ENCODE assay signal across 22 mouse cellular contexts in the genomic region with DNA sequence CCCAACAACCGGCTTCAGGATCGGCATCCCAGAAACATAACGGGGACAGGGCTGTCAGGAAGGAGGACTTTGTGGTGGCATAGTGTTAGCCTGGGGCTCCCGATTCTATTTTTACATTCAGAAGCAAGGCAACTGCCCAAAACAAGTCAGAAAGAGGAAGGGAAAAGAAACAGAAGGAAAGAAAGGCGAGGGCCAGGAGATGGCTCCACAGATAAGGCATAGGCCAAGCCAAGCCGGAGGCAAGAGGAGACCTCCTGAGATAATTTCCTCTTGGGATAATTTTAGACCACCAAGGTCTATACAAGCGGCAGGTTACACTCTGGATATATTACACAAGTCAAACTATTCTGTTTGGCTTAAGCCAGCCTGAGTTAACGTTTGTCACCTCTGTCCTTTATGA. TPM values are rescaled to one million over a fixed set of nuclear protein-coding genes. Genes with fewer than 3 reads are reported as not detected.
DNase-seq lines count a peak whose midpoint lies in the region; ATAC-seq and TF ChIP-seq lines count a peak whose summit lies in the region.
"Had no signal": no experiment of that assay in that cellular context is flagged by ENCODE, and none has a peak within 500 bp of the region (broad histone marks: within the 10 kb centered on the region; RNA-seq: fewer than 3 reads in every experiment).

No protein-coding gene starts in this region.

- 0 out of 2 replicates have a peak overlapping the region, but pooled peaks have one; percentile 16 for H3K9ac ChIP-seq in heart, embryonic 16.5 days (ENCODE audit: low read length)
- H3K9ac ChIP-seq in MEL (ENCODE audit: control insufficient read depth, low read depth, low read length, poor library complexity, severe bottlenecking), result no peak overlapping the region
- H3K9ac ChIP-seq: embryonic facial prominence, embryonic 15.5 days; hindbrain, embryonic 13.5 days had no signal

- 38% methylated on average over 8 of the region's 8 CpGs for WGBS in heart, embryonic 16.5 days

- no peaks in the 10 kb centered on the region for H3K36me3 ChIP-seq in heart, embryonic 16.5 days (ENCODE audit: control insufficient read depth, insufficient read depth)
- H3K36me3 ChIP-seq in MEL (ENCODE audit: control insufficient read depth in 1 of 2, insufficient read depth in 2 of 2, low read length in 2 of 2), result peaks cover 0 to 8% of the 10 kb centered on the region in 2 experiments; a peak in 2 of 4 replicates

- intact Hi-C loops in heart, postnatal 25 days (cut with DNase I), result no loop called here

- H3K4me3 ChIP-seq in heart, embryonic 16.5 days (ENCODE audit: low read length), result no peak overlapping the region
- H3K4me3 ChIP-seq in MEL (ENCODE audit: control insufficient read depth in 1 of 2, insufficient read depth in 1 of 2, low read depth in 2 of 2, low read length in 2 of 2), result no peak overlapping the region
- H3K4me3 ChIP-seq: embryonic facial prominence, embryonic 15.5 days; erythroblast, embryonic 14.5 days; forebrain, embryonic 10.5 days; hindbrain, embryonic 13.5 days had no signal

- H3K27ac ChIP-seq in heart, embryonic 16.5 days (ENCODE audit: low read length), result no peak overlapping the region
- H3K27ac ChIP-seq in MEL (ENCODE audit: control insufficient read depth, low read depth, low read length), result no peak overlapping the region
- H3K27ac ChIP-seq: embryonic facial prominence, embryonic 15.5 days; forebrain, embryonic 10.5 days; hindbrain, embryonic 13.5 days; hindbrain, postnatal 0 days had no signal

- no peak overlapping the region for H3K4me2 ChIP-seq in heart, embryonic 16.5 days (ENCODE audit: low read depth, low read length)
- H3K4me2 ChIP-seq: embryonic facial prominence, embryonic 15.5 days; hindbrain, embryonic 13.5 days had no signal

- TF ChIP-seq CTCF in MEL (IDR thresholded peaks at IDR 0.05 in 2 of 3, conservative IDR thresholded peaks at IDR 0.05 in 1 of 3; ENCODE audit: control insufficient read depth in 1 of 3, insufficient read depth in 1 of 3, low read depth in 2 of 3, low read length in 3 of 3, poor library complexity in 1 of 3, severe bottlenecking in 1 of 3), result no peak

- no peaks in the 10 kb centered on the region for H3K9me3 ChIP-seq in heart, embryonic 16.5 days (replicated peaks; ENCODE audit: control insufficient read depth, low read length)
- H3K9me3 ChIP-seq in MEL (replicated peaks; ENCODE audit: insufficient read depth, low read length), result no peaks in the 10 kb centered on the region
- H3K9me3 ChIP-seq: embryonic facial prominence, embryonic 15.5 days; forebrain, embryonic 10.5 days; G1E; hindbrain, embryonic 13.5 days had no signal

- H3K79me2 ChIP-seq in MEL (ENCODE audit: control insufficient read depth, insufficient read depth, low read length, poor library complexity), result no peaks in the 10 kb centered on the region

- no peak for ATAC-seq in heart, embryonic 16.5 days (replicated peaks; ENCODE audit: extremely low read depth, insufficient read depth, low FRiP score)
- ATAC-seq in hematopoietic stem cell, adult 5-6 weeks (replicated peaks in 1 of 2; ENCODE audit: insufficient read depth in 1 of 2, low FRiP score in 2 of 2, low TSS enrichment in 1 of 2, low read depth in 1 of 2, poor library complexity in 2 of 2, severe bottlenecking in 2 of 2), result peak; percentile 36 to 42; a peak in 2 of 4 replicates
- ATAC-seq: CD4-positive, CD25-positive, alpha-beta regulatory T cell, adult 4 months; forebrain, embryonic 14.5 days; hindbrain, postnatal 0 days had no signal

- no peak for DNase-seq in heart, postnatal 25 days (ENCODE audit: low spot score)
- DNase-seq in 416B (ENCODE audit: low read depth) (peak; percentile 60), MEL (ENCODE audit: low read depth, low spot score) (no peak)
- DNase-seq in cerebellum, adult 18-20 months, result no peak
- DNase-seq: adrenal gland, postnatal 10 days; B cell, adult 2 months; cerebellum, adult 11-12 months; cerebellum, adult 9-11 months; embryo, embryonic 11 days; gastrocnemius, postnatal 10 days; heart, postnatal 4 days; kidney, adult 11 months had no signal

- TF ChIP-seq EP300 in MEL (IDR thresholded peaks at IDR 0.05; ENCODE audit: low read depth in 1 of 2, low read length in 2 of 2), result peak in 1 of 2 experiments; percentile 32; a peak in 1 of 4 replicates

- TF ChIP-seq RAD21 in MEL (IDR thresholded peaks at IDR 0.05; ENCODE audit: low read depth, low read length), result no peak

- H3K27me3 ChIP-seq in heart, embryonic 16.5 days (ENCODE audit: control insufficient read depth, insufficient read depth, low read length), result no peaks in the 10 kb centered on the region
- no peaks in the 10 kb centered on the region for H3K27me3 ChIP-seq in MEL (ENCODE audit: control insufficient read depth in 1 of 2, insufficient read depth in 2 of 2, low read length in 2 of 2)
- H3K27me3 ChIP-seq: embryonic facial prominence, embryonic 15.5 days; hindbrain, embryonic 13.5 days had no signal

- TF ChIP-seq POLR2A in MEL (IDR thresholded peaks at IDR 0.05; ENCODE audit: control insufficient read depth in 1 of 2, insufficient read depth in 1 of 2, low read depth in 1 of 2, low read length in 2 of 2, poor library complexity in 1 of 2), result no peak

- H3K4me1 ChIP-seq in heart, embryonic 16.5 days (ENCODE audit: control insufficient read depth, insufficient read depth, low read length), result peaks cover 9% of the 10 kb centered on the region
- H3K4me1 ChIP-seq in MEL (ENCODE audit: control insufficient read depth in 1 of 2, insufficient read depth in 2 of 2, low read length in 2 of 2), result peaks cover 0 to 10% of the 10 kb centered on the region in 2 experiments; a peak in 3 of 4 replicates
- H3K4me1 ChIP-seq: embryonic facial prominence, embryonic 15.5 days; forebrain, embryonic 10.5 days; hindbrain, embryonic 13.5 days had no signal

TF ChIP-seq in MEL, 35 proteins besides CTCF, POLR2A, EP300 and RAD21:
- peak; percentile 65 for TF ChIP-seq GATA1 (IDR thresholded peaks at IDR 0.05; ENCODE audit: low read depth, low read length)
- no peak for TF ChIP-seq ZC3H11A (IDR thresholded peaks at IDR 0.05; ENCODE audit: low read depth, low read length)
- 0 out of 2 replicates have a peak, but pooled peaks have one; percentile 18 for TF ChIP-seq ETS1 (IDR thresholded peaks at IDR 0.05; ENCODE audit: low read depth, low read length)

RNA-seq across cellular contexts. Expression of a gene that starts 10.7 kb away (rescaled TPM):
- 26.8 and 27.3 TPM in 2 replicates for polyA plus RNA-seq in heart, embryonic 16.5 days (2015; fragmentation: Nextera tagmentation; extraction: Ambion mirVana)
- total RNA-seq in heart, postnatal 25 days (2021), result 10 to 100 TPM; 15.4 to 16.8 TPM
- total RNA-seq in MEL (2012; rRNA removed), result 24.8 and 29.2 TPM in 2 replicates
- 10 to 100 TPM in 1 of 2 experiments, not detected in 1; 48.9 TPM for polyA plus RNA-seq in MEL (2012; ENCODE audit: insufficient read depth in 1 of 2, insufficient read length in 2 of 2, low read depth in 1 of 2, low replicate concordance in 2 of 2, missing spikeins in 1 of 2)
- 59.0 and 70.8 TPM in 2 replicates for total RNA-seq in hematopoietic stem cell, adult 5-6 weeks (2017)

RNA-seq across cellular contexts. Expression of a gene that starts 35.9 kb away (rescaled TPM):
- polyA plus RNA-seq in heart, embryonic 16.5 days (2015; fragmentation: Nextera tagmentation; extraction: Ambion mirVana), result 16.8 and 19.1 TPM in 2 replicates
- total RNA-seq in heart, postnatal 25 days (2021), result 10 to 100 TPM; 15.1 to 16.1 TPM
- 4.5 and 4.7 TPM in 2 replicates for total RNA-seq in MEL (2012; rRNA removed)
- polyA plus RNA-seq in MEL (2012; ENCODE audit: insufficient read depth in 1 of 2, insufficient read length in 2 of 2, low read depth in 1 of 2, low replicate concordance in 2 of 2, missing spikeins in 1 of 2), result 10 to 100 TPM in 1 of 2 experiments, not detected in 1; 13.3 TPM
- 16.8 and 18.2 TPM in 2 replicates for total RNA-seq in hematopoietic stem cell, adult 5-6 weeks (2017)
